Mouse (Mus musculus) lung, postnatal 36 days (tissue): ENCODE data around the gene Bend5.

ENCODE experiments used
- DNase-seq: peaks from one replicate; pipeline ENCODE4 v3.0.0; 2022; ENCODE audit warnings: mixed read lengths

Bend5 gene

DNA sequence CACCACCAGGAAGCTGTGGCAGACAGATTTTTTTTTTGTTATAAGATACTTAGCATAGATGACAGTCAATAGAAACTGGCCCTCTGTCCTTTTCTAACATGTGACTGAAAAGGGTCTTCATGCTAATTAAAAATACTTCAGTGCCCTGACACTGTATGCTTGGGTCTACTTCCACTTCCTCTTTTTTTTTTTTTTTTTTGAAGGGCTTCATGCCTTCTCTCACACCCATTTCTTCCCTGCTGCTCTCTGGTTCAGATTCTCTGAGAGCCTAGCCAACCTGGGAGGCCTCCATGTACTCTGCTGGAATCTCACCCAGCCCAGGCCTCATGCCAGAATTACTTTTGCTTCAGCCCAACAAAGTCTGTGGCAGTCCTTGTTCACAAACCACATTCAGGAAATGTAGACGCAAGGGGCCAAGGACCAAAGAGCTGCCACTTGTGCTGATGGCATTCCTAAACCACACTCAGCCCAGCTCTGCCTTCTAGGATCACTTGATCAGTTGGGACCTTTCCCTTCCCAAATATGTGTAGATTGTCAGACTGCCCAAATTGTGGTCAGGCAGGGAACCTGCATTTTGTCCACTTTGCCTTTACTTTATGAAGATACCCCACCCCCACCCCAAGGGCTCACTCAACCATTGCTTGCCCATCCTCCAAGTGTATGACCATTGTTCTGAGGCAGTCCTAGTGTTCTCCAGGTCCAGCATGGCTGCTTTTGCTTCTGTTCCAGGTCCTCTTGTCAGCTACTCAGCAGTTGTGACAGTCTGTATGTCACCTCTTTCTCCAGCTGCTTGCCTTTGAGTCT lies 27.8 kb downstream of the Bend5 start:
- DNase-seq = peak; percentile 67

GRCm38 (mm10) chr4:111443906-111444615 lies 29.3 kb downstream of the Bend5 start:
- no peak for DNase-seq

DNA sequence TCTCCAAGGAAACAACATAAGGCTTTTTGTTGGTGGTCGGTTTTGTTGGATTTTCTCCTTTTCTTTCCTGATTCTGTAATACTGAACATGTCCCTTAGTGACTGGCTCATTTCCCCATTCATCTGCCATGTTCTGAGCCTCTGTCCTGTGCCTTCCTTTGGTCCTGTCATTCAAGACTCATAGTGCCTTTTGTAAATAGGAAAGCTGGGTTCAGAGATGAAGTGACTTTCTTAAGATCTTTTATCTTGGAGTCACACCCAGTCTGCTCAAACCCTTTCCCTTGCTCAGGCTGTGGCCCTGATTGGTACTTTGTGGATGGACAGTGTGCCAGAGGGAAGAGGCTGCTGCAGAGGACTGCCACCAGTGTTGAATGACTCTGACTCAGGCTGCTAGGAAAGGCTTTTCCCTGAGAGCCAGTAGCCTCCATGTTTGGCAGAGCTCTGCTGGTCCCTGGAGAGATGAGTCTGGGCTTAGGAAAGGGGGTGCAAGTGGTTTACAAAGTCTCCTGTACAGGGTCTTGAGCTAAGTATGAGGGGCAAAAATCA lies 29.9 kb downstream of the Bend5 start:
- no peak for DNase-seq

DNA sequence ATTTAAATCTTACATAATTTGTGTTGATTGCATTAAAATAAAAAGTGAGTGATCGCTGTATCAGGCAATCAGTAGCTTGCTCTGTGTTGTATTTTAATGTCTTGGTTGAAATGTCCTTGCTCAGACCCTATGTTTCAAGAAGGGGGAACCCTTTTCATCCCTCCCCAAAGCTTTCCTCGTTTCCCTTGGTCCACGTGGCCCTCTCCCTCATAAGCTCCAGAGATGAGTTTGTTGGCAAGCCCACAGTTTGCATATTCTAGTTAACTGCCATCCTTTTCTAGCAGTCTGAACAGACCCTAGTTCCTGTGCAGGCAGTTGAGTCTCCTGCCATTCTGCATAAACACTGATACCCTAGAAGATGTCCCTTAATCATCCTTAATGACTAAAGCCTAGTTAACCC lies 33.1 kb downstream of the Bend5 start:
- DNase-seq = no peak

- no peak for DNase-seq
Observed at GRCm38 (mm10) chr4:111448586-111448985, 33.8 kb downstream of the Bend5 start.

DNA sequence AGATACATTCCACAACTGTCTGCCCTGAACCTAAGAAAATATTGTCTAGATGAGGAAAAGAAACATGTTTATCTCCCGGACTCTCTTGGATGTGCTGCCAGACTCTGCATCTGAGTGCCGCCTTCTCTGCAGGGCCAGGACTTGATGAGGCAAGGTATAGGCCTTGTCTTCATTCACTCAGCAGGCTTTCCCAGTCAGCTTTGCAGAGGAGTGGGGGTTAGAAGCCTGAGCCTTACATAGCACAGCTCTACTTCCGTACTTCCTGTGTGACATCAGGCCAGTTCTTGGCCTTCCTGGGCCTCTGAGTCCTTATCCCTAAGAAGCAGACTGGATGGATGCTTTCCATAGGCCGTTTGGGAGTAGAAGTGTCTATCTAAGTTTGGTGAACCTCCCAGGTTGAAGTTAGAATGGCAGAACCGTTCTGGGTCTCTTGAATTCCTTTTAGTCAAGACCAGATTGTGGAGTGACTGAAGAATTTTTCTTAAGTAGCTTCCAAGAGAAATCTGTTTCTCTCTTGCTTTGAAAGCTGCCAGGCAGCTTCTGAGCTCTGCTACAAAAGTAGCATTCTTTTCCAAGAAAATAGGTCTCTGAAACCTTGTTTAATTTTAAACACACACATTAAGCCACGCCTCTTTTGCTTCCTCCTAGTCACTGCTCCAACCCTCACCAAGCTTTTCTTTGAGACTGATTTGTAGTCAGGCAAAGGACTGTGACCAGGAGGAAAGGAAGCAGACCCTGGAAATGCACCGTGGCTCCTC lies 34.8 kb downstream of the Bend5 start:
- DNase-seq = no peak

GRCm38 (mm10) chr4:111451283-111451918 lies 36.6 kb downstream of the Bend5 start:
- DNase-seq = peak; percentile 53

- no peak for DNase-seq
Observed at GRCm38 (mm10) chr4:111452192-111452591, 37.4 kb downstream of the Bend5 start.

DNA sequence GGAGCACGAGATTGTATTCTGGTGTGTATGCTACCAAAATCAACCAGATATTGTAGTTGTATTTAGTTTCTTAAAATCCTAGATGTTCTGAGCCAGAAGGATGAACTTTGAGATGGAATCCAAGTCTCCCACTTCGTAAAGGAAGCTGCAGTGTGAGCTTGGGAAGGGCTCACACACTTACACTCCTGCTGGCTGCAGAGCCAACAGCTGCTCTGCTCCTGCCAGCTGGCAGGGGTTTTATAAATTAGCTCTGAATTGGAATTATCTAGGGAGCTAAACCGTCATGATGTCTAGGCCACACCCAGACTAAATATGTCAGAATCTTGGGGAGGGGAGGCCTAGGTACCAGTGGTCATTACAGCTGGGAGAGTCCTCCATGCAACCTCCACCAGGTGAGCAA lies 38.5 kb downstream of the Bend5 start:
- no peak for DNase-seq

DNA sequence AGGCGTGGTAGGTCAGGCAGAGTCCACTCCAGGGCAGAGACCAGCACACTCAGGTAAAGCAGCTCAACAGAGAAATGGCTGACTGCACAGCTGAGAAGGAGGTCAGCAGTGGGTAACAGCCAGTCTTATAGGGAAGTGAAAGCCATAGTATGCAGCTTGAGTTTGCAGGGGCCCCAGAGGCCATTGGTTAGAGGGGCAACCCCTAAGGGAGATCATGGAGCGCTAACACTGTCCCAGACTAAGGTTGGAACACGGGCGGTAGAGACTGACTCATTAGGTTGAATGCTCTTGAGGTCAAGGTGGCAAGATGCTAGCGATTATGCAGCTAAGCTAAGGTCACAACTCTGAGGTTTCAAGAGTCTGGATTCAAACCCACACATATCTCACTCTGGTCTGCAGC lies 40.8 kb downstream of the Bend5 start:
- DNase-seq = no peak

DNA sequence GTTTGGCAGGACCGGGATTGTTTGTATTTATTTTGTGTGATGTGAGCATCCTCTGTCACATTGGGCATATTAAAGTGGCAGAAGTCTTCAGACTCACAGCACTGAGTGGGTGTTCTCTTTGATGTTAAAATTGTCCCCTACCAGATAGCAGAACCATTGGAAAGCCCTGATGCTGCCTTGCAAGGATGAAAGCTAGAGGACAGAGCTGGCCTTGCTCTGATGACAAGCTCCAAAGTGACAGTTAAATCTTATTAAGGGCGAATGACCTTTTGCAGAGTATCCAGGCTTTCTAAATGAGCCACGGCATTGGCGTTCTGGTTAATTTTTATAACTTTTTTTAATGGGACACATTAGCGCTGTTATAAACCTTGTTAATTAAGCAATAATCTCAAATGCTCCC lies 42.8 kb downstream of the Bend5 start:
- no peak for DNase-seq

DNA sequence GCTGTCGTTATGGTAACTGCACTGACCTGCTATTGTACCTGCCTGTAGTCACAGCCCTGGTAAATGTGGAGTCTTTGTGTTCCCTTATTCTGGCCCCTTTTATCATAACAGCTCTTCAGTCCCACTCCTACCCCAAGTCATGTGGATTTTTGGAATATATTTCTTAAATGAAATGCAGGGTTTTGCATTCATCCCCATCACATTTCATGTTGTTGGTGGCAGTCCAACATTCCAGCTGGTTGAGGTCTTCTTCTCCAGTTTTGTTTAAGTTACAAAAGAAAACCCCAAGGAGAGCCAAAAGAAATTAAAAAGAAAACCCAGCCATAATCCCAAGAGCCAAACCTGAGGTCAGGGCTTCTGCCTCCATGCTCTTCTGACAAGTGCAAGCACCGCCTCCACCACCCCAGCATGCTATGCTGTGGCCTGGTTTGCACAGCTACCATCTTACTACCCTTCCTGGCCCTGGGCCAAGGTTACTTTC lies 52.5 kb downstream of the Bend5 start:
- no peak for DNase-seq

- no peak for DNase-seq
Observed at GRCm38 (mm10) chr4:111467796-111468195, 53.0 kb downstream of the Bend5 start.

DNA sequence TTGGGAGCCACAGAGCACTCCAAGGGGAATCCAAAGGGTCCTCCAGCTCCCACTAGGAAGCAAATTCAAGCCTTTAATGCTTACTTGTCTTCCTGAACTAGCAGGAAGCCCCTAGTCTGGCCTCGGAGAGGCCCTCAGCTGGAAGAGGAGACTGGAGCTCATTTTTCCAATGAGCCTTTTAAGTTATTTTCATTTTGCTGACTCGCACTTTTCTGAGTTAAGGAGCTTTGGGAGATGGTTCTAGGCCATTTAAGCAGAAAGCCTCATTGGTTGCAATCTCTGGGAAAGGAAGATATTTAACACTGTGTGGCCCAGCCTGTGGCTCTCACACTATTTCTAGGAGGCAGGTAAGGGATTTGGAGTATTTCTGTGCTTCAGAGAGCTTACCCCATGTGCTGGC lies 55.0 kb downstream of the Bend5 start:
- no peak for DNase-seq

DNA sequence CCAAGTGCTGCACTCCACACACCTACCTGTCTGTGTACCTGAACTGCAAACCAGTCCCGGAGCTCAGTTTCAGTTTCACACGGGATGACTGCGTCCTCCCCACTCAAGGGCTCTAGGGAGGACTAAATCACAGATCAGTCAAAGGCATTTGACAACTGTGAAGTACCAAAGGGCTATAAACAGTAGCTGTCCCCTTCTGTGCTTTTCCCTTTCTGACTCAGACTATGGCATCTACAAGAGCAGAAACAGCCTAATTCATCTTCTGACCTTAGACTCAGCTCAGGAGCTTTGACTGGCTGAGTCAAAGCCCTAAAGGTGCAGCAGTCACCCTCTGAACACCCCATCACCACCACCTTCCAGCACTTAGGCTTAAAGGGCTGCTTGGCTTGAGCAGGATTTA lies 56.9 kb downstream of the Bend5 start:
- no peak for DNase-seq

GRCm38 (mm10) chr4:111472511-111472910 lies 57.7 kb downstream of the Bend5 start:
- DNase-seq = no peak

DNA sequence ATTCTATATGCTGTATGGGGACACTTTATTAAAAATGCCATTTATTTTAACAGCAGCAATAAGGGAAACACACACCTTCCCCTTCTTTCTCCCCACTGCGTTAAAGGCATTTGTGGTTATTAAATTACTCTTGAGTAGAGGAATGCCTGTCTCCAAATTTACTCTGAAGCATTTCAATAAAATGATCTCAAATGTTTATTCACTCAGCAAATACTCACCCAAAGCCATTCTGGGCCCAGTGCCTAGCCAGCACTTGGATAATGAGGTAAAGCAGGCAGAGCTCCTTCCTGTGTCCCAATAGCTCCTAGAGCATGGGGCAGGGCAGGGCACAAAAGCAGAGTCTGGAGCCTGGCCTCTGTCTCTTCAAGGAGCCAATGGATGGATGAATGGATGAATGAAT lies 58.2 kb downstream of the Bend5 start:
- DNase-seq = peak; percentile 79

GRCm38 (mm10) chr4:111475374-111475971 lies 60.7 kb downstream of the Bend5 start:
- no peak for DNase-seq

GRCm38 (mm10) chr4:111477507-111477906 lies 62.7 kb downstream of the Bend5 start:
- no peak for DNase-seq

DNA sequence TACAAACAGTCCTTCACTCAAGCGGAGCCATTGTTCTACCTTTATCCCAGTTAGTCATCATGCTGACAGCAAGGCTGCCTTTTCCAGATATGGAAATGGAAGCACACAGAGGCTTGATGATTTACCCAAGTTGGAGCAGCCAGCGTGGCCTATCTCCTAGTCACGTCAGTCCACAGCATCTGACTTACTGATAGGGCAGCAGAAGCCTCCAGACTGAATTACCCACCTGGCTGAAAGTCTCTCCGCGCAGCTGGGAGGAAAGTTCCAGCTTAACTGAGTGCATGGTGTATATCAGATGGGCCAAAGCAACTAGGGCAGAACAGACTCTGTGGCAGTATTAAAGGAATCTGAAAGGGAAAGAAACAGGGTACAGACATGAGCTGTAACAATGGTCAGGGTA lies 68.7 kb downstream of the Bend5 start:
- no peak for DNase-seq

DNA sequence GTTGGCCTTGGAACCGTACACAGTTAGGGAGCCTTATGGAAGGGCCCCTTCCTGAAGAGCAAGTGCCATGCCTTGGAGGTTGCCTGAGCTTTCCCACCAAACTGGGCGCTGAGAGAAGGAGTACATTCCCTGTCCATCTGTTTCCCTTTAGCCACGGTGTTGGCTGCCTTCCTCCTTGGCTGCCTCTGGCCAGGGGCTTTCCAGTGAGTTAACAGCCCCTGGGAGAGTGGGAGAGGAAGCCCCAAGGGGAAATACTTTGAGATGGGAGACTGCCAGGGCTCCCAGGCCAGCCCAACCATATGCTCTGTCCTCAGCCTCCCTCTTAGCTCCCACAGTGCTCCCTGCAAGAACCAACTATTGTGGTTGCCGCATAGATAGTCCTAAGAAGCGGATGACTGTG lies 70.4 kb downstream of the Bend5 start:
- DNase-seq = no peak

DNA sequence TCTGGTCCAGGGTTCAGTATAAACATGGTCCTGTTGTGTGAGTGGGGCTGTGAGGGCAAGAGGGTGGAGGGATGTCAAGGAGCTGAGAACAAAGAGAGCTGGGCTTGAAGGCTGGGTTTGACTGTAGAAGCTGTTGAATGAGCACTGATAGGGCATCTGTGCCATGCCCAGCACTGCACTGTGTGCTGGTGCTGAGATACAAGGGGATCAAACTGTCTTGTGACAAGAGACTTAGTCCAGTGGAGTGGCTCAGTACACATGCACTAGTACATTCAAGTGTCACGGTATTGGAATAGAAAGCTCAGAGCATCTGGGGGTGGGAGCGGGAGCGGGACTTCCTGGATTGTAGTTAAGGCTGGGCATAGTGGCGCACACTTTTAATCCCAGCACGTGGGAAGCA lies 71.4 kb downstream of the Bend5 start:
- no peak for DNase-seq
